Mouse (Mus musculus): ENCODE measurements around the gene Kdm2a. TPM values are rescaled to one million over a fixed set of nuclear protein-coding genes. Genes with fewer than 3 reads are reported as not detected.

Kdm2a gene
- total and polyA plus RNA-seq, 3 experiments = 17.3 to 51.9 (median 23.1) TPM

- peaks cover 32 to 63% of the 10 kb centered on the region in 2 experiments for H3K36me3 ChIP-seq (replicated peaks in 1 of 2; ENCODE audit: control insufficient read depth in 1 of 2, insufficient read depth in 1 of 2, low read length in 1 of 2)
- in situ Hi-C loops (cut with MboI; ENCODE audit: low pct_ligation_motif_present, low pct_unique_long_range_greater_than_20kb, low sequenced_read_pairs) (no loop called here), dilution Hi-C loops (cut with MboI; ENCODE audit: extremely low pct_ligation_motif_present, extremely low pct_unique_long_range_greater_than_20kb, low sequenced_read_pairs) (no loop called here)
- no peak overlapping the region for H3K4me3 ChIP-seq (replicated peaks in 1 of 3; ENCODE audit: low read depth in 2 of 3, low read length in 2 of 3, poor library complexity in 1 of 3)
- DNase-seq (ENCODE audit: extremely low read depth) = no peak
- no peak overlapping the region for H3K9ac ChIP-seq (ENCODE audit: insufficient read depth, low read depth)
- no peaks in the 10 kb centered on the region for H3K79me2 ChIP-seq (replicated peaks; ENCODE audit: control insufficient read depth, extremely low read depth, insufficient read depth, poor library complexity, severe bottlenecking)
- H3K27ac ChIP-seq (ENCODE audit: insufficient read depth, low read depth) = no peak overlapping the region
- H3K4me1 ChIP-seq (ENCODE audit: control insufficient read depth in 1 of 2, insufficient read depth in 2 of 2) = peaks cover 4 to 14% of the 10 kb centered on the region in 2 experiments; a peak in 3 of 4 replicates
- no peak overlapping the region for H3K4me2 ChIP-seq (ENCODE audit: insufficient read depth, low read depth, poor library complexity, severe bottlenecking)
- TF ChIP-seq MAZ (IDR thresholded peaks at IDR 0.05; ENCODE audit: low read depth, low read length) (no peak), GABPA (IDR thresholded peaks at IDR 0.05; ENCODE audit: insufficient replicate concordance, low read depth, low read length) (no peak), MYC (IDR thresholded peaks at IDR 0.05; ENCODE audit: low read depth, low read length) (no peak), ZNF384 (IDR thresholded peaks at IDR 0.05; ENCODE audit: low read depth, low read length) (no peak), MAFK (IDR thresholded peaks at IDR 0.05; ENCODE audit: insufficient replicate concordance, low read length) (no peak), HCFC1 (IDR thresholded peaks at IDR 0.05; ENCODE audit: low read depth, low read length) (no peak), CHD1 (IDR thresholded peaks at IDR 0.05; ENCODE audit: low read depth, low read length) (no peak), CTCF (conservative IDR thresholded peaks at IDR 0.05 in 1 of 2, IDR thresholded peaks at IDR 0.05 in 1 of 2; ENCODE audit: low read depth in 2 of 2, low read length in 2 of 2) (no peak), ZKSCAN1 (IDR thresholded peaks at IDR 0.05; ENCODE audit: borderline replicate concordance, low read depth, low read length) (no peak), TBP (conservative IDR thresholded peaks at IDR 0.05; ENCODE audit: low read depth, low read length) (no peak), SIN3A (IDR thresholded peaks at IDR 0.05; ENCODE audit: low read length) (no peak), JUN (IDR thresholded peaks at IDR 0.05; ENCODE audit: insufficient read depth, low read depth, low read length) (no peak), MXI1 (IDR thresholded peaks at IDR 0.05; ENCODE audit: low read depth, low read length) (no peak)
- no peaks in the 10 kb centered on the region for H3K9me3 ChIP-seq (replicated peaks; ENCODE audit: low read length)
- no peaks in the 10 kb centered on the region for H3K27me3 ChIP-seq (replicated peaks)
These were observed 82.7 kb downstream of the Kdm2a start for GRCm38 (mm10) chr19:4315223-4315944.

GRCm38 (mm10) chr19:4309776-4310185, 88.3 kb downstream of the Kdm2a start:
- DNase-seq (ENCODE audit: extremely low read depth) = peak; percentile 84
- Histone ChIP-seq H3K4me1 (ENCODE audit: control insufficient read depth in 1 of 2, insufficient read depth in 2 of 2) (peaks cover 14 to 24% of the 10 kb centered on the region in 2 experiments), H3K27ac (ENCODE audit: insufficient read depth, low read depth) (no peak overlapping the region), H3K9ac (ENCODE audit: insufficient read depth, low read depth) (no peak overlapping the region), H3K4me3 (replicated peaks in 1 of 3; ENCODE audit: low read depth in 2 of 3, low read length in 2 of 3, poor library complexity in 1 of 3) (no peak overlapping the region), H3K9me3 (replicated peaks; ENCODE audit: low read length) (no peaks in the 10 kb centered on the region), H3K4me2 (ENCODE audit: insufficient read depth, low read depth, poor library complexity, severe bottlenecking) (0 out of 2 replicates have a peak overlapping the region, but pooled peaks have one; percentile 26), H3K27me3 (replicated peaks) (no peaks in the 10 kb centered on the region), H3K36me3 (replicated peaks in 1 of 2; ENCODE audit: control insufficient read depth in 1 of 2, insufficient read depth in 1 of 2, low read length in 1 of 2) (peaks cover 0 to 13% of the 10 kb centered on the region in 2 experiments), H3K79me2 (replicated peaks; ENCODE audit: control insufficient read depth, extremely low read depth, insufficient read depth, poor library complexity, severe bottlenecking) (peaks cover 11% of the 10 kb centered on the region)
- dilution Hi-C loops (cut with MboI; ENCODE audit: extremely low pct_ligation_motif_present, extremely low pct_unique_long_range_greater_than_20kb, low sequenced_read_pairs) = no loop called here
- TF ChIP-seq HCFC1 (IDR thresholded peaks at IDR 0.05; ENCODE audit: low read depth, low read length) (peak; percentile 64), CHD2 (IDR thresholded peaks at IDR 0.05; ENCODE audit: low read length) (no peak), SMC3 (IDR thresholded peaks at IDR 0.05; ENCODE audit: low read depth, low read length) (peak; percentile 95), TCF12 (IDR thresholded peaks at IDR 0.05; ENCODE audit: low read depth, low read length) (no peak), EP300 (IDR thresholded peaks at IDR 0.05; ENCODE audit: low read length) (no peak), MAFK (IDR thresholded peaks at IDR 0.05; ENCODE audit: insufficient replicate concordance, low read length) (no peak), IRF4 (IDR thresholded peaks at IDR 0.05; ENCODE audit: low read depth, low read length) (no peak), RCOR1 (conservative IDR thresholded peaks at IDR 0.05; ENCODE audit: low read depth, low read length) (no peak), KAT2A (IDR thresholded peaks at IDR 0.05; ENCODE audit: insufficient replicate concordance, low read length) (no peak), BHLHE40 (IDR thresholded peaks at IDR 0.05; ENCODE audit: low read depth, low read length) (no peak), ZNF384 (IDR thresholded peaks at IDR 0.05; ENCODE audit: low read depth, low read length) (peak; percentile 81), ZC3H11A (IDR thresholded peaks at IDR 0.05; ENCODE audit: low read depth, low read length) (peak; percentile 86), GABPA (IDR thresholded peaks at IDR 0.05; ENCODE audit: insufficient replicate concordance, low read depth, low read length) (no peak), CTCF (conservative IDR thresholded peaks at IDR 0.05 in 1 of 2, IDR thresholded peaks at IDR 0.05 in 1 of 2; ENCODE audit: low read depth in 2 of 2, low read length in 2 of 2) (peak; percentile 51 to 92), RAD21 (IDR thresholded peaks at IDR 0.05; ENCODE audit: low read depth, low read length) (peak; percentile 94), UBTF (IDR thresholded peaks at IDR 0.05; ENCODE audit: low read depth, low read length) (no peak)
- in situ Hi-C loops (cut with MboI; ENCODE audit: low pct_ligation_motif_present, low pct_unique_long_range_greater_than_20kb, low sequenced_read_pairs) = loop anchor here (5.0 kb wide), 1 partner anchor 52 kb away; no protein-coding TSS in a partner anchor
